Mouse (Mus musculus): ENCODE results near the gene Olfr437. TPM values are rescaled to one million over a fixed set of nuclear protein-coding genes. Genes with fewer than 3 reads are reported as not detected.
"Not testable (repeated sequence)": the region's sequence is repeated elsewhere in the genome, so short reads cannot be mapped to it uniquely, and the experiment has no call there.

The Olfr437 gene
- polyA plus RNA-seq, 1 experiment = not detected

DNA sequence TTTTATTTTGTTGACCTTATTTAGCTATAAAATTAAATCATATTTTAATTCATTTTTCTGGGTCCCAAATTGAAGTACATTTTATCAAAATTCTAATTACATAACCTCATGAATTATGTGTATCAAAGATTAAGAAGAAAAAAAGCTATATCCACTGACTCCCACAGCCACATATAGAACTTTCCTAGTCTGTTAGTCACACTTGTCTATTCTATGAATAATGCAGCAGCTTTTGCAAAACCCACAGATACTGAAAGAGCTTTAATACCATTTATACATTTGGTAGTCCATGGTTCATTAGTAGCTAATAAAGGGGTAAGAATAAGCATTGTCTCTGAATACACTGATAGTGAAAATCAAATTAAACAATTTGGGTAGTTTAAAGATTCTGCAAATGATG lies 39.7 kb downstream of the Olfr437 start:
- Histone ChIP-seq H3K27ac (ENCODE audit: insufficient read depth, low read length) (no peak overlapping the region), H3K4me3 (ENCODE audit: insufficient read depth, low read length) (no peak overlapping the region), H3K4me1 (ENCODE audit: control insufficient read depth, insufficient read depth, low read length) (no peaks in the 10 kb centered on the region)
- TF ChIP-seq POLR2A (IDR thresholded peaks at IDR 0.05; ENCODE audit: low read depth, low read length) = no peak
- no peak for TF ChIP-seq CTCF (IDR thresholded peaks at IDR 0.05; ENCODE audit: borderline replicate concordance, insufficient read depth, low read length)

GRCm38 (mm10) chr6:43205355-43205754 lies 42.3 kb downstream of the Olfr437 start:
- H3K4me1 ChIP-seq (ENCODE audit: control insufficient read depth, insufficient read depth, low read length) = no peaks in the 10 kb centered on the region
- no peak for TF ChIP-seq POLR2A (IDR thresholded peaks at IDR 0.05; ENCODE audit: low read depth, low read length)
- H3K4me3 ChIP-seq (ENCODE audit: insufficient read depth, low read length) = no peak overlapping the region
- no peak overlapping the region for H3K27ac ChIP-seq (ENCODE audit: insufficient read depth, low read length)

DNA sequence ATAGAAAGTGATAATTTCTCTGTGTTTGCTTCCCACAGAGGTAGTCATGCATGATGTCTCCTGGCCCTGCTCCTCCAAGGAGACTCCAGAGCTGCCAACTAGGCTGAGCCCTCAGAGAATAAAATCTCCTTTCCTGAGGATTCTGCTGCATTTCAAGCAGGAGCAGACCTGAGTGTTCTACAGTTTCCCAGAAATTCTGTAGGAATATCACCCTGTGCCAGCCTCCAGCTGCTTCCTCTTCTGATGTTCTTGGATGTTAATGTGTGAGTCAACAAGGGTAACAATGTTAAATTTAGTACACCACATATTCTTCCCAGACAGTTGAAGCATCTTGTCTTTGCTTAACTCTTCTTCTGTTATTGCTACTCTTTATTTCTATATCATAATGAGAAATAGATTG lies 49.8 kb downstream of the Olfr437 start, which contains the start of gene Olfr434:
TSS of gene Olfr434 (plus strand) at position 149 of the 400 bp plus-strand sequence.
- H3K27ac ChIP-seq (ENCODE audit: insufficient read depth, low read length); H3K4me3 ChIP-seq (ENCODE audit: insufficient read depth, low read length); H3K4me1 ChIP-seq (ENCODE audit: control insufficient read depth, insufficient read depth, low read length): not testable (repeated sequence)

Other genes with a start within 250 kb of the Olfr437 start
- not detected in 2 replicates for gene Olfr446, start 241.9 kb upstream of the Olfr437 start, polyA plus RNA-seq (2011; ENCODE audit: insufficient read length, low read depth, missing spikeins)
- gene Olfr444, start 214.2 kb upstream of the Olfr437 start, polyA plus RNA-seq (2011; ENCODE audit: insufficient read length, low read depth, missing spikeins) = not detected in 2 replicates
- gene Olfr441, start 56.9 kb upstream of the Olfr437 start, polyA plus RNA-seq (2011; ENCODE audit: insufficient read length, low read depth, missing spikeins) = not detected in 2 replicates
- gene Olfr237-ps1, start 16.7 kb upstream of the Olfr437 start, polyA plus RNA-seq (2011; ENCODE audit: insufficient read length, low read depth, missing spikeins) = not detected in 2 replicates
- gene Olfr13, start 8.9 kb downstream of the Olfr437 start, polyA plus RNA-seq (2011; ENCODE audit: insufficient read length, low read depth, missing spikeins) = not detected in 2 replicates
- not detected in 2 replicates for gene Olfr435, start 33.9 kb downstream of the Olfr437 start, polyA plus RNA-seq (2011; ENCODE audit: insufficient read length, low read depth, missing spikeins)
- gene Olfr434, start 49.7 kb downstream of the Olfr437 start, polyA plus RNA-seq (2011; ENCODE audit: insufficient read length, low read depth, missing spikeins) = not detected in 2 replicates
- gene Olfr47, start 68.2 kb downstream of the Olfr437 start, polyA plus RNA-seq (2011; ENCODE audit: insufficient read length, low read depth, missing spikeins) = not detected in 2 replicates
- gene Arhgef5, start 102.3 kb downstream of the Olfr437 start, polyA plus RNA-seq (2011; ENCODE audit: insufficient read length, low read depth, missing spikeins) = 28.5 and 43.2 TPM in 2 replicates
- gene Nobox, start 146.3 kb downstream of the Olfr437 start, polyA plus RNA-seq (2011; ENCODE audit: insufficient read length, low read depth, missing spikeins) = not detected in 2 replicates

All from embryonic fibroblast, embryonic 13.5 days (primary cell).